Mouse (Mus musculus) G1E (cell line): Measurements from ENCODE around the gene Gm20906.
"Not testable (repeated sequence)": the region's sequence is repeated elsewhere in the genome, so short reads cannot be mapped to it uniquely, and the experiment has no call there.

Source experiments
- CTCF ChIP-seq: IDR thresholded peaks from 2 replicates; pipeline ENCODE4 v1.5.1; 2012; ENCODE audit warnings: low read depth, low read length, inconsistent platforms, mixed read lengths
- GATA1 ChIP-seq: IDR thresholded peaks from 2 replicates; pipeline ENCODE4 v1.6.1; 2012; ENCODE audit warnings: borderline replicate concordance, low read length, inconsistent platforms, mixed read lengths
- TAL1 ChIP-seq: conservative IDR thresholded peaks from 2 replicates; pipeline ENCODE4 v1.6.1; 2012; ENCODE audit warnings: low read depth, low read length, inconsistent platforms, mixed read lengths

DNA sequence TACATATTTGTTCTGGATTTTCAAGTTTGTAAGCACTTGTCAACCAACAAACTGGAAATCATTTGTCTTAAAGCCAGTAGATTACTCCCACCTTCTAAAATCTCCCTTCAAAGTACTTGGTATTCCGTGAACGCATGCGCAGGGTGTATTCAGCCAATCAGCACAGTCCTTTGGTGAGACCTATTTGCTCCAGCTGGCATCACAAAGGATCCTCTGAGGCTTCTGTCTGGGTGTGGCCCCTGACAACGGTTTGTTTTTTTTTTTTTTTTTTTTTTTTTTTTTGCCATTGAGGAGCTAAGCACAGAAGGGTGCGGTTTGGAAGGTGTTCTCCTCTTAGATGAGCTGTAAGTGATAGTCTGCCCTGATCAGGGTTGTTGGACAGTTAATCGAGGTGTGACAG lies at the start of gene Gm20906:
- not testable (repeated sequence) for TF ChIP-seq GATA1, CTCF, TAL1
